Mouse (Mus musculus) hindbrain, postnatal 0 days (tissue): ENCODE measurements around the gene Capg. TPM values are rescaled to one million over a fixed set of nuclear protein-coding genes. Genes with fewer than 3 reads are reported as not detected.

Experiments used
- ATAC-seq: fragments of 200-750 bp; cut with Nextera tagmentation; 2 replicates; pipeline ENCODE4 v1.8.0; 2017; ENCODE audit warnings: mild to moderate bottlenecking, moderate TSS enrichment, moderate library complexity
- DNase-seq: peaks from one replicate; pipeline ENCODE4 v3.0.0-alpha.2; 2015; ENCODE audit warnings: low spot score
- H3K27ac ChIP-seq: fragments of 300-500 bp; sonication (generic); 2 replicates; pipeline ENCODE4 v1.5.1; 2014; ENCODE audit warnings: mild to moderate bottlenecking
- H3K27me3 ChIP-seq: fragments of 300-500 bp; sonication (generic); 2 replicates; pipeline ENCODE4 v1.6.1; 2014; ENCODE audit warnings: low read length, mixed read lengths; ENCODE audit not compliant: insufficient read depth
- H3K36me3 ChIP-seq: fragments of 300-500 bp; sonication (generic); 2 replicates; pipeline ENCODE4 v1.6.1; 2014; ENCODE audit warnings: low read length, mixed read lengths; ENCODE audit not compliant: insufficient read depth
- H3K4me1 ChIP-seq: fragments of 300-500 bp; sonication (generic); 2 replicates; pipeline ENCODE4 v1.6.1; 2014; ENCODE audit warnings: antibody characterized with exemption, low read length, mixed read lengths; ENCODE audit not compliant: insufficient read depth
- H3K4me2 ChIP-seq: fragments of 300-500 bp; sonication (generic); 2 replicates; pipeline ENCODE4 v1.6.1; 2014; ENCODE audit warnings: low read depth, mild to moderate bottlenecking, low read length, moderate library complexity, mixed read lengths
- H3K4me3 ChIP-seq: fragments of 300-500 bp; sonication (generic); 2 replicates; pipeline ENCODE4 v1.5.1; 2014; ENCODE audit warnings: low read length
- H3K9ac ChIP-seq: fragments of 300-500 bp; sonication (generic); replicated peaks from 2 replicates; pipeline ENCODE4 v1.6.1; 2014; ENCODE audit warnings: mild to moderate bottlenecking, low read length, moderate library complexity, mixed read lengths
- H3K9me3 ChIP-seq: fragments of 300-500 bp; sonication (generic); 2 replicates; pipeline ENCODE4 v1.6.1; 2016; ENCODE audit warnings: low read length, mixed read lengths
- CTCF ChIP-seq: IDR thresholded peaks from 2 replicates; pipeline ENCODE4 v1.5.1; 2016; ENCODE audit warnings: antibody characterized with exemption, control low read depth, low read depth
- WGBS: fragments of 180-500 bp; shearing (Covaris S2); extraction: QIAGEN DNeasy Blood & Tissue Kit; methylation state at CpG from one replicate; pipeline ENCODE4 v1.1.7; 2014; 5-methylcytosine and 5-hydroxymethylcytosine counted together
- polyA plus RNA-seq: library from polyadenylated mRNA; unstranded; fragments of >200 nt; fragmentation: Nextera tagmentation; extraction: Ambion mirVana; gene quantifications from 2 replicates; pipeline ENCODE4 v1.2.1, GENCODE M21; 2015
- total RNA-seq: library from RNA; depleted of rRNA; stranded (reverse); fragments of >200 nt; gene quantifications from 2 replicates; pipeline ENCODE4 v1.2.3, GENCODE M21; 2014

The Capg gene
- total and polyA plus RNA-seq, 2 experiments from 2014 or later: 5.8 to 10.0 TPM

GRCm38 (mm10) chr6:72510686-72511421 is 33.3 kb upstream of the Capg start:
- no peak overlapping the region for H3K9ac ChIP-seq
- H3K4me3 ChIP-seq: no peak overlapping the region
- TF ChIP-seq CTCF: peak; percentile 24; the same call in 1 of the 2 replicates
- H3K27ac ChIP-seq: no peak overlapping the region
- H3K4me1 ChIP-seq: peaks cover 20% of the 10 kb centered on the region
- DNase-seq (no peak), ATAC-seq (no peak)
- no peaks in the 10 kb centered on the region for H3K27me3 ChIP-seq
- no peaks in the 10 kb centered on the region for H3K9me3 ChIP-seq
- WGBS: 49% methylated on average over 6 of the region's 6 CpGs
- no peaks in the 10 kb centered on the region for H3K36me3 ChIP-seq
- H3K4me2 ChIP-seq: no peak overlapping the region

GRCm38 (mm10) chr6:72512386-72513070 is 31.7 kb upstream of the Capg start:
- H3K4me1 ChIP-seq: peaks cover 20% of the 10 kb centered on the region
- DNase-seq (peak; percentile 93), ATAC-seq (peak; percentile 93)
- peak overlapping the region; percentile 55 for H3K4me2 ChIP-seq
- WGBS: 5% methylated on average over 33 of the region's 33 CpGs
- H3K4me3 ChIP-seq: peak overlapping the region; percentile 22; the same call in 1 of the 2 replicates
- peak overlapping the region; percentile 93 for H3K27ac ChIP-seq
- peak; percentile 3; the same call in 1 of the 2 replicates for TF ChIP-seq CTCF
- H3K27me3 ChIP-seq: no peaks in the 10 kb centered on the region
- H3K36me3 ChIP-seq: no peaks in the 10 kb centered on the region
- no peaks in the 10 kb centered on the region for H3K9me3 ChIP-seq
- peak overlapping the region; percentile 50 for H3K9ac ChIP-seq

GRCm38 (mm10) chr6:72513071-72513440 is 31.1 kb upstream of the Capg start:
- ATAC-seq (no peak), DNase-seq (no peak)
- no peaks in the 10 kb centered on the region for H3K9me3 ChIP-seq
- 0 out of 2 replicates have a peak overlapping the region, but pooled peaks have one; percentile 22 for H3K4me3 ChIP-seq
- TF ChIP-seq CTCF: no peak
- H3K27ac ChIP-seq: peak overlapping the region; percentile 93
- WGBS: 20% methylated on average over 7 of the region's 7 CpGs
- no peaks in the 10 kb centered on the region for H3K36me3 ChIP-seq
- H3K4me1 ChIP-seq: peaks cover 20% of the 10 kb centered on the region
- peak overlapping the region; percentile 55 for H3K4me2 ChIP-seq
- H3K9ac ChIP-seq: peak overlapping the region; percentile 50; the same call in 1 of the 2 replicates
- no peaks in the 10 kb centered on the region for H3K27me3 ChIP-seq

DNA sequence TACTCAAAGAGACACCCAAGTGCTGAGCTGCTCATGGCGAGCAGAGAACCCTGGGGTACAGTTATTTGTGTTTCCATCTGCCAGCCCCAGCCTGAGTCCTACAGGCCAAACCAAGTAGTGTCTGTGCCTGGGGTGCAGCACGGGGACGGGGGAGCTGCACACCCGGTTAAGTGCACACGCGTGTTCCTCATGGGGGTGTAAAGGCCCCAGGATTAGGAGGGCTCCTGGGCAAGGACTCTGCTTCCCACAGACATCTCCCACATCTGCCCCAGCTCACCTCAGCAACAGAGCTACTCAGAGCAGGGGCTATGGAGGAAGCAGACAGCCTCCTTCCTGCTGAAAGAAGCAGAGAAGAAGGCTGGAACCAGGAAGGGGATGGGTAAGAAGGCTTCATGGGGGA is 28.5 kb upstream of the Capg start:
- 89% methylated on average over 6 of the region's 6 CpGs for WGBS
- no peak for DNase-seq
- no peak for TF ChIP-seq CTCF
- Histone ChIP-seq H3K27ac (no peak overlapping the region), H3K9ac (no peak overlapping the region), H3K9me3 (no peaks in the 10 kb centered on the region), H3K27me3 (no peaks in the 10 kb centered on the region), H3K4me2 (no peak overlapping the region), H3K4me3 (no peak overlapping the region), H3K4me1 (peaks cover 36% of the 10 kb centered on the region), H3K36me3 (no peaks in the 10 kb centered on the region)
- ATAC-seq: no peak

GRCm38 (mm10) chr6:72518842-72519241 is 25.3 kb upstream of the Capg start:
- peak overlapping the region; percentile 92 for H3K27ac ChIP-seq
- H3K36me3 ChIP-seq: no peaks in the 10 kb centered on the region
- 76% methylated on average over 1 of the region's 1 CpGs for WGBS
- no peak for TF ChIP-seq CTCF
- H3K4me1 ChIP-seq: peaks cover 18% of the 10 kb centered on the region
- H3K9ac ChIP-seq: no peak overlapping the region
- no peak for ATAC-seq
- no peak overlapping the region for H3K4me3 ChIP-seq
- no peaks in the 10 kb centered on the region for H3K27me3 ChIP-seq
- H3K9me3 ChIP-seq: no peaks in the 10 kb centered on the region
- H3K4me2 ChIP-seq: no peak overlapping the region; the same call in 1 of the 2 replicates
- DNase-seq: no peak

DNA sequence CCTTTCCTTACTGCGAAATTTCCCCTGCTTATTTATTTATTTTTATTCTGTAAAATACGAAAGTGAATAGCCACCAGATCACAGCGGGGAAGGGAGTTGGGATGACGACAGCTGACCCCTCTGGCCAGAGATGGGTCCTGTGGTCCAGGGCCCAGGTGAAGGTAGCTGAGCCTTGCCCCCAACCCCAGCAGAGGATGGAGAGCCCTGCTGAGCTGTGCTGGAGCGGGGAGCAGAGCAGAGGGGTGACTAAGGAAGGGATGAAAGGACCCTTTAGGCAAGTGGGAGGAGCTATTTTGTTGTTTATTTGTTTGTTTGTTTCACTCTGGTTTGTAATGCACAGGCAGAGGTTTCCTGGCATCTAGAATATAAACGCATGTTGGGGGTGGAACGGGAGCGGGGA is 24.9 kb upstream of the Capg start:
- 0 out of 2 replicates have a peak overlapping the region, but pooled peaks have one; percentile 13 for H3K9ac ChIP-seq
- TF ChIP-seq CTCF: no peak; the same call in 1 of the 2 replicates
- no peaks in the 10 kb centered on the region for H3K9me3 ChIP-seq
- peaks cover 18% of the 10 kb centered on the region for H3K4me1 ChIP-seq
- H3K27ac ChIP-seq: peak overlapping the region; percentile 92
- no peak overlapping the region for H3K4me3 ChIP-seq
- H3K4me2 ChIP-seq: peak overlapping the region; percentile 33; the same call in 1 of the 2 replicates
- 10% methylated on average over 8 of the region's 8 CpGs for WGBS
- no peaks in the 10 kb centered on the region for H3K36me3 ChIP-seq
- DNase-seq (no peak), ATAC-seq (peak; percentile 16)
- H3K27me3 ChIP-seq: no peaks in the 10 kb centered on the region
